Mouse (Mus musculus): ENCODE data around the gene Csnk1e.

DNA sequence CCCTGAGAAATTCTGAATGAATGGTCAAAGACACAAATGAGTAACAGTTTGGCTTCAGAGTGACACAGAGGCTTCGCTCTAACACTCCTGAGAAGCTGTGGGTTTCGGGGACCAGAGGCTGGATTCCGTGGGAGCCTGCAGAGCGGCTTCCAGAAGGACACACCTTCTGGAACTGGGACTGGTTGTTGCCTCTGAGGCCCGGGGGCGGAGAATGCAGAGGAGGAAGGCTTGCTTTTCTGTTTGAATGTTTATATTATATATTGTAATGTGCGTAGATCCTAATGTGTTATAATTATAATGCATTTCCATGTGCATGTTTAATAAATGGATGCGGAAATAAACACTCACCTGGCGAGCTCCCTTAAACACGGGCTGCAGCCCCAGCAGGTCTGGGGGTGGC is 15.7 kb upstream of the Csnk1e start:
- TF ChIP-seq CTCF (IDR thresholded peaks at IDR 0.05; ENCODE audit: extremely low read depth, insufficient read length, insufficient replicate concordance, low read depth, low read length) (no peak), POLR2A (IDR thresholded peaks at IDR 0.05; ENCODE audit: low read depth, low read length) (no peak)
